Mouse (Mus musculus): Measurements from ENCODE around the gene Fzd4. TPM values are rescaled to one million over a fixed set of nuclear protein-coding genes. Genes with fewer than 3 reads are reported as not detected.

Gene Fzd4
- polyA plus RNA-seq, 1 experiment from 2014 or later: 5.0 TPM

GRCm38 (mm10) chr7:89428804-89429203 lies 24.6 kb downstream of the Fzd4 start:
- no peaks in the 10 kb centered on the region for H3K36me3 ChIP-seq (ENCODE audit: control insufficient read depth, insufficient read depth, low read length)
- DNase-seq (ENCODE audit: low spot score) (no peak), ATAC-seq (replicated peaks; ENCODE audit: low FRiP score) (no peak)
- no peaks in the 10 kb centered on the region; the same call in 1 of the 2 replicates for H3K4me1 ChIP-seq (replicated peaks; ENCODE audit: control insufficient read depth, insufficient read depth, low read length)
- no peak overlapping the region for H3K27ac ChIP-seq (ENCODE audit: low read depth, low read length)
- no peaks in the 10 kb centered on the region for H3K9me3 ChIP-seq (ENCODE audit: control insufficient read depth, low read length)
- H3K9ac ChIP-seq (ENCODE audit: low read length): no peak overlapping the region
- H3K27me3 ChIP-seq (ENCODE audit: control insufficient read depth, insufficient read depth, low read length): no peaks in the 10 kb centered on the region
- no peak overlapping the region for H3K4me3 ChIP-seq (ENCODE audit: low read depth, low read length)
- 89% methylated on average over 5 of the region's 5 CpGs for WGBS
- H3K4me2 ChIP-seq (ENCODE audit: low read depth, low read length, severe bottlenecking): no peak overlapping the region

- Histone ChIP-seq H3K9me3 (ENCODE audit: control insufficient read depth, low read length) (no peaks in the 10 kb centered on the region), H3K27ac (ENCODE audit: low read depth, low read length) (no peak overlapping the region), H3K36me3 (ENCODE audit: control insufficient read depth, insufficient read depth, low read length) (no peaks in the 10 kb centered on the region), H3K4me3 (ENCODE audit: low read depth, low read length) (no peak overlapping the region), H3K9ac (ENCODE audit: low read length) (no peak overlapping the region), H3K27me3 (ENCODE audit: control insufficient read depth, insufficient read depth, low read length) (no peaks in the 10 kb centered on the region), H3K4me2 (ENCODE audit: low read depth, low read length, severe bottlenecking) (no peak overlapping the region), H3K4me1 (replicated peaks; ENCODE audit: control insufficient read depth, insufficient read depth, low read length) (no peaks in the 10 kb centered on the region)
- 69% methylated on average over 1 of the region's 1 CpGs for WGBS
- ATAC-seq (replicated peaks; ENCODE audit: low FRiP score) (no peak), DNase-seq (ENCODE audit: low spot score) (no peak)
These were observed 25.2 kb downstream of the Fzd4 start for GRCm38 (mm10) chr7:89429326-89429725.

GRCm38 (mm10) chr7:89431185-89431584 lies 27.0 kb downstream of the Fzd4 start:
- DNase-seq (ENCODE audit: low spot score): no peak
- Histone ChIP-seq H3K36me3 (ENCODE audit: control insufficient read depth, insufficient read depth, low read length) (no peaks in the 10 kb centered on the region), H3K4me2 (ENCODE audit: low read depth, low read length, severe bottlenecking) (no peak overlapping the region), H3K4me1 (replicated peaks; ENCODE audit: control insufficient read depth, insufficient read depth, low read length) (no peaks in the 10 kb centered on the region), H3K9ac (ENCODE audit: low read length) (no peak overlapping the region), H3K9me3 (ENCODE audit: control insufficient read depth, low read length) (no peaks in the 10 kb centered on the region), H3K27ac (ENCODE audit: low read depth, low read length) (no peak overlapping the region), H3K4me3 (ENCODE audit: low read depth, low read length) (no peak overlapping the region), H3K27me3 (ENCODE audit: control insufficient read depth, insufficient read depth, low read length) (no peaks in the 10 kb centered on the region)
- WGBS: 94% methylated on average over 2 of the region's 2 CpGs
- no peak for ATAC-seq (replicated peaks; ENCODE audit: low FRiP score)

- WGBS: 87% methylated on average over 9 of the region's 9 CpGs
- no peak overlapping the region for H3K27ac ChIP-seq (ENCODE audit: low read depth, low read length)
- H3K4me2 ChIP-seq (ENCODE audit: low read depth, low read length, severe bottlenecking): no peak overlapping the region
- no peaks in the 10 kb centered on the region for H3K36me3 ChIP-seq (ENCODE audit: control insufficient read depth, insufficient read depth, low read length)
- H3K9me3 ChIP-seq (ENCODE audit: control insufficient read depth, low read length): no peaks in the 10 kb centered on the region
- H3K9ac ChIP-seq (ENCODE audit: low read length): no peak overlapping the region
- ATAC-seq (replicated peaks; ENCODE audit: low FRiP score): no peak
- no peaks in the 10 kb centered on the region for H3K27me3 ChIP-seq (ENCODE audit: control insufficient read depth, insufficient read depth, low read length)
- DNase-seq (ENCODE audit: low spot score): no peak
- H3K4me3 ChIP-seq (ENCODE audit: low read depth, low read length): no peak overlapping the region
- no peaks in the 10 kb centered on the region for H3K4me1 ChIP-seq (replicated peaks; ENCODE audit: control insufficient read depth, insufficient read depth, low read length)
These were observed 29.2 kb downstream of the Fzd4 start for GRCm38 (mm10) chr7:89433193-89433892.

- no peaks in the 10 kb centered on the region for H3K27me3 ChIP-seq (ENCODE audit: control insufficient read depth, insufficient read depth, low read length)
- H3K9ac ChIP-seq (ENCODE audit: low read length): no peak overlapping the region
- no peak overlapping the region for H3K27ac ChIP-seq (ENCODE audit: low read depth, low read length)
- H3K36me3 ChIP-seq (ENCODE audit: control insufficient read depth, insufficient read depth, low read length): no peaks in the 10 kb centered on the region
- no peak for DNase-seq (ENCODE audit: low spot score)
- no peak overlapping the region for H3K4me3 ChIP-seq (ENCODE audit: low read depth, low read length)
- 73% methylated on average over 8 of the region's 8 CpGs for WGBS
- ATAC-seq (replicated peaks; ENCODE audit: low FRiP score): no peak
- no peaks in the 10 kb centered on the region for H3K4me1 ChIP-seq (replicated peaks; ENCODE audit: control insufficient read depth, insufficient read depth, low read length)
- H3K4me2 ChIP-seq (ENCODE audit: low read depth, low read length, severe bottlenecking): no peak overlapping the region
- no peaks in the 10 kb centered on the region for H3K9me3 ChIP-seq (ENCODE audit: control insufficient read depth, low read length)
These were observed 29.9 kb downstream of the Fzd4 start for GRCm38 (mm10) chr7:89433893-89434616.

GRCm38 (mm10) chr7:89436404-89436803 lies 32.2 kb downstream of the Fzd4 start:
- Histone ChIP-seq H3K9me3 (ENCODE audit: control insufficient read depth, low read length) (no peaks in the 10 kb centered on the region), H3K4me1 (replicated peaks; ENCODE audit: control insufficient read depth, insufficient read depth, low read length) (no peaks in the 10 kb centered on the region), H3K4me3 (ENCODE audit: low read depth, low read length) (no peak overlapping the region), H3K36me3 (ENCODE audit: control insufficient read depth, insufficient read depth, low read length) (no peaks in the 10 kb centered on the region), H3K27ac (ENCODE audit: low read depth, low read length) (no peak overlapping the region), H3K4me2 (ENCODE audit: low read depth, low read length, severe bottlenecking) (no peak overlapping the region), H3K9ac (ENCODE audit: low read length) (no peak overlapping the region), H3K27me3 (ENCODE audit: control insufficient read depth, insufficient read depth, low read length) (no peaks in the 10 kb centered on the region)
- WGBS: 89% methylated on average over 5 of the region's 5 CpGs
- no peak for DNase-seq (ENCODE audit: low spot score)
- ATAC-seq (replicated peaks; ENCODE audit: low FRiP score): no peak

- Histone ChIP-seq H3K36me3 (ENCODE audit: control insufficient read depth, insufficient read depth, low read length) (no peaks in the 10 kb centered on the region), H3K27ac (ENCODE audit: low read depth, low read length) (no peak overlapping the region), H3K9ac (ENCODE audit: low read length) (no peak overlapping the region), H3K4me1 (replicated peaks; ENCODE audit: control insufficient read depth, insufficient read depth, low read length) (no peaks in the 10 kb centered on the region), H3K27me3 (ENCODE audit: control insufficient read depth, insufficient read depth, low read length) (no peaks in the 10 kb centered on the region), H3K4me3 (ENCODE audit: low read depth, low read length) (no peak overlapping the region), H3K4me2 (ENCODE audit: low read depth, low read length, severe bottlenecking) (no peak overlapping the region), H3K9me3 (ENCODE audit: control insufficient read depth, low read length) (no peaks in the 10 kb centered on the region)
- DNase-seq (ENCODE audit: low spot score) (no peak), ATAC-seq (replicated peaks; ENCODE audit: low FRiP score) (no peak)
- WGBS: 48% methylated on average over 4 of the region's 4 CpGs
These were observed 33.4 kb downstream of the Fzd4 start for GRCm38 (mm10) chr7:89437589-89437988.

GRCm38 (mm10) chr7:89441291-89441690 lies 37.1 kb downstream of the Fzd4 start:
- DNase-seq (ENCODE audit: low spot score) (no peak), ATAC-seq (replicated peaks; ENCODE audit: low FRiP score) (no peak)
- Histone ChIP-seq H3K27me3 (ENCODE audit: control insufficient read depth, insufficient read depth, low read length) (no peaks in the 10 kb centered on the region), H3K4me1 (replicated peaks; ENCODE audit: control insufficient read depth, insufficient read depth, low read length) (no peaks in the 10 kb centered on the region), H3K27ac (ENCODE audit: low read depth, low read length) (no peak overlapping the region), H3K9ac (ENCODE audit: low read length) (no peak overlapping the region), H3K4me3 (ENCODE audit: low read depth, low read length) (no peak overlapping the region), H3K36me3 (ENCODE audit: control insufficient read depth, insufficient read depth, low read length) (no peaks in the 10 kb centered on the region), H3K9me3 (ENCODE audit: control insufficient read depth, low read length) (no peaks in the 10 kb centered on the region), H3K4me2 (ENCODE audit: low read depth, low read length, severe bottlenecking) (no peak overlapping the region)
- WGBS: 79% methylated on average over 7 of the region's 7 CpGs

- Histone ChIP-seq H3K27ac (ENCODE audit: low read depth, low read length) (no peak overlapping the region), H3K9ac (ENCODE audit: low read length) (no peak overlapping the region), H3K27me3 (ENCODE audit: control insufficient read depth, insufficient read depth, low read length) (no peaks in the 10 kb centered on the region), H3K4me1 (replicated peaks; ENCODE audit: control insufficient read depth, insufficient read depth, low read length) (no peaks in the 10 kb centered on the region), H3K9me3 (ENCODE audit: control insufficient read depth, low read length) (no peaks in the 10 kb centered on the region), H3K36me3 (ENCODE audit: control insufficient read depth, insufficient read depth, low read length) (no peaks in the 10 kb centered on the region), H3K4me3 (ENCODE audit: low read depth, low read length) (no peak overlapping the region), H3K4me2 (ENCODE audit: low read depth, low read length, severe bottlenecking) (no peak overlapping the region)
- 81% methylated on average over 4 of the region's 4 CpGs for WGBS
- no peak for DNase-seq (ENCODE audit: low spot score)
- ATAC-seq (replicated peaks; ENCODE audit: low FRiP score): no peak
These were observed 38.1 kb downstream of the Fzd4 start for GRCm38 (mm10) chr7:89442242-89442641.
